Mouse (Mus musculus): ENCODE results near the gene Grb10. TPM values are rescaled to one million over a fixed set of nuclear protein-coding genes. Genes with fewer than 3 reads are reported as not detected.
A peak's percentile ranks its signal among the peaks of the same experiment; 100 is the strongest.

Grb10 gene
- polyA plus RNA-seq, 1 experiment from 2014 or later, result 283 TPM

- peak; percentile 28; the same call in 1 of the 2 replicates for ATAC-seq (ENCODE audit: insufficient number of reproducible peaks, low FRiP score, low TSS enrichment, low read depth)
- no peaks in the 10 kb centered on the region for H3K9me3 ChIP-seq (ENCODE audit: control insufficient read depth, low read length)
- no peak overlapping the region for H3K4me2 ChIP-seq (ENCODE audit: low read depth, severe bottlenecking)
- 60% methylated on average over 4 of the region's 4 CpGs for WGBS
- peaks cover 15% of the 10 kb centered on the region for H3K4me1 ChIP-seq (ENCODE audit: control insufficient read depth, insufficient read depth, low read length)
- H3K27me3 ChIP-seq (ENCODE audit: control insufficient read depth, insufficient read depth, low read length), result no peaks in the 10 kb centered on the region
- H3K4me3 ChIP-seq (ENCODE audit: low read depth, low read length), result no peak overlapping the region
- H3K27ac ChIP-seq (replicated peaks; ENCODE audit: low read depth, low read length), result peak overlapping the region; percentile 30; the same call in 1 of the 2 replicates
- H3K9ac ChIP-seq (ENCODE audit: low read length), result no peak overlapping the region
- no peaks in the 10 kb centered on the region for H3K36me3 ChIP-seq (ENCODE audit: control insufficient read depth, insufficient read depth, low read length)
- no peak for DNase-seq (ENCODE audit: low spot score)
Measured at GRCm38 (mm10) chr11:11886403-11886998, 152.0 kb downstream of the Grb10 start.

- no peak overlapping the region for H3K4me3 ChIP-seq (ENCODE audit: low read depth, low read length)
- no peak overlapping the region for H3K9ac ChIP-seq (ENCODE audit: low read length)
- H3K4me2 ChIP-seq (ENCODE audit: low read depth, severe bottlenecking), result no peak overlapping the region
- no peak for ATAC-seq (ENCODE audit: insufficient number of reproducible peaks, low FRiP score, low TSS enrichment, low read depth)
- H3K27ac ChIP-seq (replicated peaks; ENCODE audit: low read depth, low read length), result 0 out of 2 replicates have a peak overlapping the region, but pooled peaks have one; percentile 3
- 6% methylated on average over 3 of the region's 3 CpGs for WGBS
- H3K36me3 ChIP-seq (ENCODE audit: control insufficient read depth, insufficient read depth, low read length), result no peaks in the 10 kb centered on the region
- H3K27me3 ChIP-seq (ENCODE audit: control insufficient read depth, insufficient read depth, low read length), result no peaks in the 10 kb centered on the region
- no peak for DNase-seq (ENCODE audit: low spot score)
- peaks cover 15% of the 10 kb centered on the region for H3K4me1 ChIP-seq (ENCODE audit: control insufficient read depth, insufficient read depth, low read length)
- no peaks in the 10 kb centered on the region for H3K9me3 ChIP-seq (ENCODE audit: control insufficient read depth, low read length)
Measured at GRCm38 (mm10) chr11:11885921-11886320, 152.6 kb downstream of the Grb10 start.

GRCm38 (mm10) chr11:11885246-11885643 lies 153.2 kb downstream of the Grb10 start:
- Histone ChIP-seq H3K27ac (replicated peaks; ENCODE audit: low read depth, low read length) (no peak overlapping the region), H3K36me3 (ENCODE audit: control insufficient read depth, insufficient read depth, low read length) (no peaks in the 10 kb centered on the region), H3K4me3 (ENCODE audit: low read depth, low read length) (no peak overlapping the region), H3K4me1 (ENCODE audit: control insufficient read depth, insufficient read depth, low read length) (peaks cover 15% of the 10 kb centered on the region), H3K9me3 (ENCODE audit: control insufficient read depth, low read length) (no peaks in the 10 kb centered on the region), H3K4me2 (ENCODE audit: low read depth, severe bottlenecking) (no peak overlapping the region), H3K27me3 (ENCODE audit: control insufficient read depth, insufficient read depth, low read length) (no peaks in the 10 kb centered on the region), H3K9ac (ENCODE audit: low read length) (no peak overlapping the region)
- 91% methylated on average over 4 of the region's 4 CpGs for WGBS
- ATAC-seq (ENCODE audit: insufficient number of reproducible peaks, low FRiP score, low TSS enrichment, low read depth) (no peak), DNase-seq (ENCODE audit: low spot score) (no peak)

- no peak overlapping the region for H3K27ac ChIP-seq (replicated peaks; ENCODE audit: low read depth, low read length)
- peaks cover 20% of the 10 kb centered on the region for H3K4me1 ChIP-seq (ENCODE audit: control insufficient read depth, insufficient read depth, low read length)
- no peak for ATAC-seq (ENCODE audit: insufficient number of reproducible peaks, low FRiP score, low TSS enrichment, low read depth)
- H3K4me3 ChIP-seq (ENCODE audit: low read depth, low read length), result no peak overlapping the region
- H3K9ac ChIP-seq (ENCODE audit: low read length), result no peak overlapping the region
- no peaks in the 10 kb centered on the region for H3K27me3 ChIP-seq (ENCODE audit: control insufficient read depth, insufficient read depth, low read length)
- no peak overlapping the region for H3K4me2 ChIP-seq (ENCODE audit: low read depth, severe bottlenecking)
- 67% methylated on average over 11 of the region's 11 CpGs for WGBS
- H3K36me3 ChIP-seq (ENCODE audit: control insufficient read depth, insufficient read depth, low read length), result no peaks in the 10 kb centered on the region
- DNase-seq (ENCODE audit: low spot score), result no peak
- H3K9me3 ChIP-seq (ENCODE audit: control insufficient read depth, low read length), result no peaks in the 10 kb centered on the region
Measured at GRCm38 (mm10) chr11:11884533-11885245, 153.8 kb downstream of the Grb10 start.

GRCm38 (mm10) chr11:11881783-11882155 lies 156.7 kb downstream of the Grb10 start:
- DNase-seq (ENCODE audit: low spot score), result no peak
- Histone ChIP-seq H3K4me2 (ENCODE audit: low read depth, severe bottlenecking) (no peak overlapping the region), H3K27ac (replicated peaks; ENCODE audit: low read depth, low read length) (no peak overlapping the region), H3K9me3 (ENCODE audit: control insufficient read depth, low read length) (no peaks in the 10 kb centered on the region), H3K4me1 (ENCODE audit: control insufficient read depth, insufficient read depth, low read length) (peaks cover 36% of the 10 kb centered on the region), H3K27me3 (ENCODE audit: control insufficient read depth, insufficient read depth, low read length) (no peaks in the 10 kb centered on the region), H3K9ac (ENCODE audit: low read length) (no peak overlapping the region), H3K36me3 (ENCODE audit: control insufficient read depth, insufficient read depth, low read length) (no peaks in the 10 kb centered on the region), H3K4me3 (ENCODE audit: low read depth, low read length) (no peak overlapping the region)
- no peak for ATAC-seq (ENCODE audit: insufficient number of reproducible peaks, low FRiP score, low TSS enrichment, low read depth)
- WGBS, result 58% methylated on average over 1 of the region's 1 CpGs

GRCm38 (mm10) chr11:11881026-11881782 lies 157.3 kb downstream of the Grb10 start:
- no peak overlapping the region for H3K27ac ChIP-seq (replicated peaks; ENCODE audit: low read depth, low read length)

More at GRCm38 (mm10) chr11:11881026-11881782, 157.3 kb downstream of the Grb10 start:
- Histone ChIP-seq H3K4me1 (ENCODE audit: control insufficient read depth, insufficient read depth, low read length) (peaks cover 30% of the 10 kb centered on the region), H3K9me3 (ENCODE audit: control insufficient read depth, low read length) (no peaks in the 10 kb centered on the region), H3K27me3 (ENCODE audit: control insufficient read depth, insufficient read depth, low read length) (no peaks in the 10 kb centered on the region), H3K4me2 (ENCODE audit: low read depth, severe bottlenecking) (no peak overlapping the region), H3K4me3 (ENCODE audit: low read depth, low read length) (no peak overlapping the region), H3K9ac (ENCODE audit: low read length) (no peak overlapping the region), H3K36me3 (ENCODE audit: control insufficient read depth, insufficient read depth, low read length) (no peaks in the 10 kb centered on the region)
- ATAC-seq (ENCODE audit: insufficient number of reproducible peaks, low FRiP score, low TSS enrichment, low read depth) (no peak), DNase-seq (ENCODE audit: low spot score) (no peak)
- 59% methylated on average over 13 of the region's 13 CpGs for WGBS

Other genes with a start within 250 kb of the Grb10 start
- 96.7 and 102 TPM in 2 replicates for gene Fignl1, start 229.7 kb downstream of the Grb10 start, polyA plus RNA-seq (2014; fragmentation: Nextera tagmentation; extraction: Ambion mirVana)
- 9.2 and 10.2 TPM in 2 replicates for gene Ddc, start 140.5 kb downstream of the Grb10 start, polyA plus RNA-seq (2014; fragmentation: Nextera tagmentation; extraction: Ambion mirVana)